Mouse (Mus musculus) forebrain, embryonic 16.5 days (tissue): Measurements from ENCODE around the gene 5330417C22Rik. TPM values are rescaled to one million over a fixed set of nuclear protein-coding genes. Genes with fewer than 3 reads are reported as not detected.
A peak's percentile ranks its signal among the peaks of the same experiment; 100 is the strongest.

Experiments
- ATAC-seq: fragments of 200-750 bp; cut with Nextera tagmentation; 2 replicates; pipeline ENCODE4 v1.8.0; 2017; ENCODE audit warnings: mild to moderate bottlenecking, moderate library complexity
- H3K27ac ChIP-seq: fragments of 300-500 bp; sonication (generic); 2 replicates; pipeline ENCODE4 v1.5.1; 2014; ENCODE audit warnings: low read length, control low read depth
- H3K27me3 ChIP-seq: fragments of 300-500 bp; sonication (generic); replicated peaks from 2 replicates; pipeline ENCODE4 v1.6.1; 2014; ENCODE audit warnings: low read length; ENCODE audit not compliant: control insufficient read depth, insufficient read depth
- H3K36me3 ChIP-seq: fragments of 300-500 bp; sonication (generic); 2 replicates; pipeline ENCODE4 v1.6.1; 2014; ENCODE audit not compliant: control insufficient read depth, insufficient read depth
- H3K4me1 ChIP-seq: fragments of 300-500 bp; sonication (generic); replicated peaks from 2 replicates; pipeline ENCODE4 v1.6.1; 2014; ENCODE audit warnings: low read length; ENCODE audit not compliant: control insufficient read depth, insufficient read depth
- H3K4me2 ChIP-seq: fragments of 300-500 bp; sonication (generic); 2 replicates; pipeline ENCODE4 v1.6.1; 2014; ENCODE audit warnings: mild to moderate bottlenecking, low read length, control low read depth
- H3K4me3 ChIP-seq: fragments of 300-500 bp; sonication (generic); replicated peaks from 2 replicates; pipeline ENCODE4 v1.5.1; 2014; ENCODE audit warnings: mild to moderate bottlenecking, low read length, control low read depth
- H3K9ac ChIP-seq: fragments of 300-500 bp; sonication (generic); replicated peaks from 2 replicates; pipeline ENCODE4 v1.6.1; 2014; ENCODE audit warnings: low read depth, low read length, control low read depth
- H3K9me3 ChIP-seq: fragments of 300-500 bp; sonication (generic); 2 replicates; pipeline ENCODE4 v1.6.1; 2016; ENCODE audit warnings: low read length; ENCODE audit not compliant: control insufficient read depth
- WGBS: fragments of 180-500 bp; shearing (Covaris S2); extraction: QIAGEN DNeasy Blood & Tissue Kit; methylation state at CpG from one replicate; pipeline ENCODE4 v1.1.7; 2014; 5-methylcytosine and 5-hydroxymethylcytosine counted together
- polyA plus RNA-seq: library from polyadenylated mRNA; unstranded; fragments of >200 nt; fragmentation: Nextera tagmentation; extraction: Ambion mirVana; gene quantifications from 2 replicates; pipeline ENCODE4 v1.2.1, GENCODE M21; 2015

The 5330417C22Rik gene
- polyA plus RNA-seq, 1 experiment from 2014 or later = 12.1 TPM

- peaks cover 23% of the 10 kb centered on the region for H3K36me3 ChIP-seq
- no peak overlapping the region; the same call in 1 of the 2 replicates for H3K27ac ChIP-seq
- H3K4me1 ChIP-seq = peaks cover 28% of the 10 kb centered on the region
- no peaks in the 10 kb centered on the region for H3K27me3 ChIP-seq
- no peak overlapping the region for H3K4me3 ChIP-seq
- ATAC-seq = no peak
- H3K9ac ChIP-seq = no peak overlapping the region
- 62% methylated on average over 6 of the region's 6 CpGs for WGBS
- H3K4me2 ChIP-seq = no peak overlapping the region
- H3K9me3 ChIP-seq = no peaks in the 10 kb centered on the region
Measured at GRCm38 (mm10) chr3:108425624-108426018, 110.7 kb downstream of the 5330417C22Rik start.

- 44% methylated on average over 7 of the region's 7 CpGs for WGBS
- H3K4me1 ChIP-seq = peaks cover 28% of the 10 kb centered on the region
- H3K9ac ChIP-seq = no peak overlapping the region
- H3K36me3 ChIP-seq = peaks cover 23% of the 10 kb centered on the region
- no peaks in the 10 kb centered on the region for H3K9me3 ChIP-seq
- peak; percentile 6; the same call in 1 of the 2 replicates for ATAC-seq
- H3K27me3 ChIP-seq = no peaks in the 10 kb centered on the region
- H3K27ac ChIP-seq = peak overlapping the region; percentile 78; the same call in 1 of the 2 replicates
- no peak overlapping the region for H3K4me2 ChIP-seq
- H3K4me3 ChIP-seq = no peak overlapping the region
Measured at GRCm38 (mm10) chr3:108424944-108425623, 111.3 kb downstream of the 5330417C22Rik start.

- peak; percentile 83 for ATAC-seq
- Histone ChIP-seq H3K27me3 (no peaks in the 10 kb centered on the region), H3K4me3 (peak overlapping the region; percentile 35), H3K36me3 (peaks cover 20% of the 10 kb centered on the region), H3K4me1 (peaks cover 28% of the 10 kb centered on the region), H3K9ac (peak overlapping the region; percentile 44), H3K27ac (peak overlapping the region; percentile 78), H3K4me2 (peak overlapping the region; percentile 62), H3K9me3 (no peaks in the 10 kb centered on the region)
- WGBS = 15% methylated on average over 11 of the region's 11 CpGs
Measured at GRCm38 (mm10) chr3:108423844-108424801, 112.2 kb downstream of the 5330417C22Rik start.

- peak; percentile 34 for ATAC-seq
- H3K4me2 ChIP-seq = peak overlapping the region; percentile 62
- 32% methylated on average over 6 of the region's 6 CpGs for WGBS
- no peaks in the 10 kb centered on the region for H3K27me3 ChIP-seq
- H3K36me3 ChIP-seq = peaks cover 10% of the 10 kb centered on the region
- H3K4me1 ChIP-seq = peaks cover 28% of the 10 kb centered on the region
- H3K4me3 ChIP-seq = no peak overlapping the region
- peak overlapping the region; percentile 58 for H3K27ac ChIP-seq
- no peak overlapping the region for H3K9ac ChIP-seq
- no peaks in the 10 kb centered on the region for H3K9me3 ChIP-seq
Measured at GRCm38 (mm10) chr3:108423006-108423405, 113.3 kb downstream of the 5330417C22Rik start.

GRCm38 (mm10) chr3:108415831-108416223, 120.5 kb downstream of the 5330417C22Rik start:
- Histone ChIP-seq H3K4me2 (peak overlapping the region; percentile 74), H3K9me3 (peaks cover 13% of the 10 kb centered on the region), H3K4me3 (peak overlapping the region; percentile 85), H3K4me1 (peaks cover 34% of the 10 kb centered on the region), H3K27me3 (no peaks in the 10 kb centered on the region), H3K9ac (peak overlapping the region; percentile 96), H3K36me3 (peaks cover 26% of the 10 kb centered on the region), H3K27ac (peak overlapping the region; percentile 91)
- ATAC-seq = peak; percentile 89
- WGBS = under 1% methylated on average over 48 of the region's 48 CpGs

- peak; percentile 28 for ATAC-seq
- H3K4me3 ChIP-seq = peak within 1 kb of the TSS; percentile 85
- H3K9me3 ChIP-seq = peaks cover 13% of the 10 kb centered on the region
- H3K27me3 ChIP-seq = no peaks in the 10 kb centered on the region
- H3K4me2 ChIP-seq = peak within 1 kb of the TSS; percentile 74
- H3K9ac ChIP-seq = peak within 1 kb of the TSS; percentile 96
- H3K36me3 ChIP-seq = peaks cover 26% of the 10 kb centered on the region
- peaks cover 41% of the 10 kb centered on the region for H3K4me1 ChIP-seq
- 3% methylated on average over 66 of the region's 67 CpGs for WGBS
- peak within 1 kb of the TSS; percentile 91 for H3K27ac ChIP-seq
Measured at GRCm38 (mm10) chr3:108414857-108415830, 121.2 kb downstream of the 5330417C22Rik start, which contains the start of gene Celsr2. Gene Celsr2, minus strand, starts transcription at chr3:108415552.

- Histone ChIP-seq H3K36me3 (peaks cover 26% of the 10 kb centered on the region), H3K9me3 (peaks cover 13% of the 10 kb centered on the region), H3K9ac (no peak overlapping the region), H3K27me3 (no peaks in the 10 kb centered on the region), H3K4me1 (peaks cover 54% of the 10 kb centered on the region), H3K4me3 (no peak overlapping the region), H3K4me2 (no peak overlapping the region), H3K27ac (no peak overlapping the region)
- no peak for ATAC-seq
- WGBS = 97% methylated on average over 35 of the region's 35 CpGs
Measured at GRCm38 (mm10) chr3:108413634-108414360, 122.5 kb downstream of the 5330417C22Rik start.

- Histone ChIP-seq H3K27ac (peak overlapping the region; percentile 97), H3K9ac (peak overlapping the region; percentile 79), H3K36me3 (peaks cover 29% of the 10 kb centered on the region), H3K27me3 (no peaks in the 10 kb centered on the region), H3K9me3 (peaks cover 13% of the 10 kb centered on the region), H3K4me1 (peaks cover 59% of the 10 kb centered on the region), H3K4me3 (peak overlapping the region; percentile 41), H3K4me2 (peak overlapping the region; percentile 87)
- peak; percentile 68 for ATAC-seq
- 10% methylated on average over 8 of the region's 8 CpGs for WGBS
Measured at GRCm38 (mm10) chr3:108411754-108412121, 124.6 kb downstream of the 5330417C22Rik start.
